Mouse (Mus musculus): ENCODE data around the gene Kat6b. TPM values are rescaled to one million over a fixed set of nuclear protein-coding genes. Genes with fewer than 3 reads are reported as not detected.

The Kat6b gene
- polyA plus RNA-seq, 1 experiment from 2014 or later, result 14.2 TPM

DNA sequence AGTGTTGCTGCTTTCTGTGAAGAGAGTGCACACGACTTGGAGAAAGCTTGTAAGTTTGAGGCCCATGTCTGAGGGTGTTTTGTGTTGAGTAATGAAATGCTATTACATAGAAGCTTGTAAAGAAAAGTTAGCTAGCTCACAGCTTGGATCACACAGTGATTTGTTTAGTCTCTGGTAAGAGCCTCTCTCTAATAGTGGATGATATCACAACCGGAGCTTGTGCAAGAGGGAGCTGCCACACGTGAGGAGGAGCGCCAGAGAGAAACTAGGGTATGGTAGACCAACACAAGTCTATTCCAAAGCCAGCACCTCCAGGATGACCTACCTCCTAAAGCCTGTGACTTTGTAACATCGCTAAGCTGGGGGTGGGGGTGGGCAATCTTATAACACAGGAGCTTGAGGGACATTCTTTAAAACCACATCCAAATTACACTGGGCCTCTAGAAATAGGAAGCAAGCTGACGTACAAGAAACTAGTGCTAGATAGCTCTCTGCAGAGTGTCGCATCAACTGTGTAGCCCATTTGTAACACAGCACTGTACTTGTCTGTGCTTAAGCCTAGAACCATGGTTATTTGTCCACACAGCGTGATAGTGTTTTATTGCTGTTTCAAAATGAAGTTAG, 93.6 kb downstream of the Kat6b start:
- Histone ChIP-seq H3K27me3 (replicated peaks; ENCODE audit: low read depth, poor library complexity, severe bottlenecking) (no peaks in the 10 kb centered on the region), H3K27ac (replicated peaks) (no peak overlapping the region), H3K4me1 (peaks cover 14% of the 10 kb centered on the region), H3K9me3 (no peaks in the 10 kb centered on the region), H3K4me3 (no peak overlapping the region), H3K36me3 (replicated peaks) (no peaks in the 10 kb centered on the region)
- no peak for DNase-seq (ENCODE audit: low spot score)
- WGBS, result 86% methylated on average over 8 of the region's 8 CpGs

DNA sequence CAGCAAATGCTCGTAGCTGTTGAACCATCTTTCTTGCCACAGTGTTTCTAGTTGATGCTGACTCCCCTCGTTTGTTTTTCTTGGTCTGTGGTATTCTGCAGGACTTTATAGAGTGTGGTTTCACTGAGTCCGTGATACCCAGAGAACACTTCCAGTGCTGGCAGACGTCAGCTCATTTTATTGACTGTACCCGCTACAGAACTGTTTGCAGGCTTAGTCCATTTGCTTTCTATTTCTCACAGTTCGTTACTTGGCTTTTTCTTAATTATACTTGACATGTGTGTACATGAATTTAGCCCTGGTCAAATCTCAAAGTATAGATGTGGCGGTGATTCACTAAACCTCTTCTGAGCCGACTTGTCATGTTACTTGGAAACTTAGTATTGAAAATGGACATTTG, 95.6 kb downstream of the Kat6b start:
- 77% methylated on average over 8 of the region's 8 CpGs for WGBS
- H3K9me3 ChIP-seq, result no peaks in the 10 kb centered on the region
- no peak overlapping the region for H3K4me3 ChIP-seq
- H3K27ac ChIP-seq (replicated peaks), result no peak overlapping the region
- H3K36me3 ChIP-seq (replicated peaks), result no peaks in the 10 kb centered on the region
- H3K27me3 ChIP-seq (replicated peaks; ENCODE audit: low read depth, poor library complexity, severe bottlenecking), result no peaks in the 10 kb centered on the region
- peaks cover 33% of the 10 kb centered on the region for H3K4me1 ChIP-seq
- no peak for DNase-seq (ENCODE audit: low spot score)

DNA sequence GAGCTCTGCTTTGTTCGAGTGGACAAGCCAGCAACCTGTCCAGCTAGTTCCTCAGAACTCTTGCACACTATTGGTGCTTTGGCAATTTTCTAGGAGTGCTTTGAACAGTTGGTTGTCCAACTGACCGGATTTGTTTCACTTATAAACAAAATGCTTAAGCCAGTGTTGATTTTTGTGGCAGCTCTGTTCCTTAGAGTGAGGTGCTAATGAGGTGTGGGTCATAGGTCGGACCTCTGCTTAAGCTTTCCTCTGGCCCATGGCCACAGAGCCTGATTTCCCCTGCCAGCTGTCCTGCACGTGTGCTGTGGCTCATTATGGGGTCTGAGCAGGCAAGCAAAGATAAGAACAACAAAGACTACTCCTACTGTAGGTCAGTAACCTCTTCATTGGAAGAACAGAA, 100.0 kb downstream of the Kat6b start:
- Histone ChIP-seq H3K4me3 (no peak overlapping the region), H3K9me3 (no peaks in the 10 kb centered on the region), H3K27me3 (replicated peaks; ENCODE audit: low read depth, poor library complexity, severe bottlenecking) (no peaks in the 10 kb centered on the region), H3K36me3 (replicated peaks) (no peaks in the 10 kb centered on the region), H3K4me1 (peaks cover 48% of the 10 kb centered on the region), H3K27ac (replicated peaks) (no peak overlapping the region)
- WGBS, result 14% methylated on average over 4 of the region's 4 CpGs
- peak; percentile 40 for DNase-seq (ENCODE audit: low spot score)

DNA sequence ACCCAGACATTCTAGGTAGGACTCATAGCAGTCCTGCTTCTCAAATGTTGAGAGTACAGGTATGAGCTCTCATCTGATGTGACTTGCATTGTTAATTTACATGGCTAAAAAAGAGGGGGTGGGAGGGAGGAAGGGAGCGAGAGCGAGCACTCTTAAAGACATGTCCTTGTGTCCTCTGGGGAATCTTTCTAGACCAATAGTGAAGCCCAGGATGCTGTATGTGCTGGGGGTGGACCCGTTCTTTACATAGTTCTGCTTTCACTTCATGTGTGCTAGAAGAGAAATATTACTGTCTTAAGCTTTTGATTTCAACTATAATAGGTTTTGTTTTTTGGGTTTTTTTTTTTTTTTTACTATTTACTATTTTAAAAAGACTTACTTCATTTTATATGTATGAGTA, 101.1 kb downstream of the Kat6b start:
- Histone ChIP-seq H3K36me3 (replicated peaks) (no peaks in the 10 kb centered on the region), H3K9me3 (no peaks in the 10 kb centered on the region), H3K4me3 (no peak overlapping the region), H3K27ac (replicated peaks) (no peak overlapping the region), H3K4me1 (peaks cover 53% of the 10 kb centered on the region), H3K27me3 (replicated peaks; ENCODE audit: low read depth, poor library complexity, severe bottlenecking) (no peaks in the 10 kb centered on the region)
- DNase-seq (ENCODE audit: low spot score), result no peak
- 95% methylated on average over 3 of the region's 3 CpGs for WGBS

DNA sequence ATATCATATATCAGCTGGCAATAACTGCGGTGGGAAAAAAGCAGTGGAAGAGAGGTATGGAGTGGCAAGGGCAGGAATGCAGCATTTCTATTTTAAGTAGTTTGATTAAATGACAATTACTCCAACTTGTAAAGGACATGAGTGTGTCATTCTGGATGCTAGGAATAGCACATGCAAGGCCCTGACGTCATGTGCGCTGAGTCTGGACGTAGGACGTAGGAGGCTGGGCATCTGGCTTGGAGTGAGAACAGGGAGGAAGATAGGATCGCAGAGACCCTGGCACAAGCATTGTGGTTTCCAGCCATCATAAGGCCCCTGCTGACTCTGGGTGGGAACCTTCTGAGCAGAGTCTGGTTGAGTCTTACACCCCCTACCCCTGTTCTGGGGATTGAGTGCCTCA, 101.8 kb downstream of the Kat6b start:
- H3K4me3 ChIP-seq, result no peak overlapping the region
- H3K9me3 ChIP-seq, result no peaks in the 10 kb centered on the region
- no peaks in the 10 kb centered on the region for H3K27me3 ChIP-seq (replicated peaks; ENCODE audit: low read depth, poor library complexity, severe bottlenecking)
- no peaks in the 10 kb centered on the region for H3K36me3 ChIP-seq (replicated peaks)
- H3K4me1 ChIP-seq, result peaks cover 54% of the 10 kb centered on the region
- DNase-seq (ENCODE audit: low spot score), result no peak
- no peak overlapping the region for H3K27ac ChIP-seq (replicated peaks)
- WGBS, result 87% methylated on average over 6 of the region's 6 CpGs

DNA sequence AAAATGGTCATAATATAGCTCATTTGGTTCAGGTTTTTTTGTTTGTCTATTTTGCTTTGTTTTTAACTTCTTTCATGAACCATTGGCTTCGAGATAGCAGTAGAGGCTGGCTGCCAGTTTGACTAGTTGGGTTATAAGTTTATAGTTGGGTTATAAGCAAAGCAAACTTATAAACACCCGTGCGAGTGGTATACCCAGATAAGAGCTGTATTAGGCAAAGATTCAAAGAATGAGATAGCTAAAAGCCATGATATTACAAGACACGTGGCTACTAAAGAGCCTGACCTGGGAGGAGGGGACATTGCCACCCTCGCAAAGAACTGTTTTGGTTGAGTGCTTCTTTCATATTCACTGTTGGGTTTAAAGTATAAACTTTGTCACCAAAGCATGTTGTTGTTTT, 102.6 kb downstream of the Kat6b start:
- no peak overlapping the region for H3K27ac ChIP-seq (replicated peaks)
- no peaks in the 10 kb centered on the region for H3K27me3 ChIP-seq (replicated peaks; ENCODE audit: low read depth, poor library complexity, severe bottlenecking)
- WGBS, result 83% methylated on average over 5 of the region's 5 CpGs
- H3K36me3 ChIP-seq (replicated peaks), result no peaks in the 10 kb centered on the region
- peaks cover 52% of the 10 kb centered on the region for H3K4me1 ChIP-seq
- no peak overlapping the region for H3K4me3 ChIP-seq
- DNase-seq (ENCODE audit: low spot score), result no peak
- H3K9me3 ChIP-seq, result no peaks in the 10 kb centered on the region

DNA sequence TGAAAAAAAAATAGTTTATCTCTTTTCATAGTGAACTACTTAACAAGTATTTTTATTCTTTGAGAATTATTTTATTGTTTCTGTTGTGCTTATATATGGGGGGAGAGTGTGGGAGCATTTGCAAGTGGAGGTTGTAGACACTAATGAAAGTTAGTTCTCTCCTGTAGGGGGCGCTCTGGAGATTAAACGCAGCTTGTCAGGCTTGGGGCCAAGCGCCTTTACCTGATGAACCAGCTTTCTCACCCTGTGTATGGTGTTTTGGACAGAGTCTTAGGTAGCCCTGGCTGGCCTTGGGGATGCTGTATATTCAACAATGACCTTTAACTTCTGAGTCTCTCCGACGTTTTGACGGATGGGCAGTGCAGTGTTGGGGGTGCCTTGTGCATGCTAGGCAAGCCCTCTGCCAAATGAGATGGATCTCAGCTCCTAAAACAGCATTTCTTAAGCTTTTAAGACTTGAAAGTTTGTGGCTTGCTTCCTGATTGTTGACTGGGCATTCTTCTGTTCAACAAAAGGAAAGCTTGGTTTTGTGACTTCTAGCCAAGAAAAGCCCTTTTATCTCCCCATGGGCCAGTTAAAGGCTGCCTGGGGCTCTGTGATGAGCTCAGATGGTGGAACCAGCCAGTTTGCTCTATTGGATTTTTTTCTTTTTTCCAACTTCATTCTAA, 103.4 kb downstream of the Kat6b start:
- 19% methylated on average over 6 of the region's 6 CpGs for WGBS
- DNase-seq (ENCODE audit: low spot score), result no peak
- Histone ChIP-seq H3K4me1 (peaks cover 51% of the 10 kb centered on the region), H3K27ac (replicated peaks) (no peak overlapping the region), H3K4me3 (no peak overlapping the region), H3K9me3 (no peaks in the 10 kb centered on the region), H3K36me3 (replicated peaks) (no peaks in the 10 kb centered on the region), H3K27me3 (replicated peaks; ENCODE audit: low read depth, poor library complexity, severe bottlenecking) (no peaks in the 10 kb centered on the region)

DNA sequence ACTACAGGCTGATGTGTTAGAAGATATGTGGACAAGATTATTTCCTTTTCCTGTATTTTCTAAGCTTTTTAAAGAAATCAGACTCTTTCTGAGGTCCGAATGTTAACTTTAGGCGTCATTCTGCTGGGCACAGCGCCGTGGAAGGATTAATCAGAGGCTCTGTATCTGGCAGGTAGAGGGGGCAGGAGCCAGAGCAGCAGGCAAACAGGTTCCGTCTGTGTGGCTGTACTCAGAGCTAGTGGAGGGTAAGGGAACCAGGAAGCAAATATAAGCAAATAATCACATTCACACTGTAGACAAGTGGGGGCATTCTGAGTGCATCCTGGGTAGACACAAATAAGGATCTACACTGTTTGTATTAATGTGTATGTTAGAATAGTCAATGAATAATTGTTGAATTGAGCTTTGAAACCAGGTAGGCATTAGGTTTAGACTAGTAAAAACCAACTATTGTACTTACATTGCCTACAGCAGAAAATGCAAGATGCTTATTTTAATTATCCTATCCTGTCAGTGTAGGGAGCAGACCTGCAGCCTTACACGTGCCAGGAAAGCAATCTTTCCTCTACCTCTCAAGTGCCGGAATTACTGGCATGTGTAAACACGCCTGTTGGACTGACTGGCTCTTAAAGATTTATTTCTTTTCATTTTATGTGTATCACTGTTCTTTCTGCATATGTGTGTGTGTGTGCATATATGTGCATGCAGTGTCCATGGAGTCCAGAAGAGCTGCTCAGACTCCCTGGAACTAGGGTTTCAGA, 104.4 kb downstream of the Kat6b start:
- H3K4me3 ChIP-seq, result no peak overlapping the region
- WGBS, result 57% methylated on average over 8 of the region's 8 CpGs
- peaks cover 43% of the 10 kb centered on the region for H3K4me1 ChIP-seq
- no peaks in the 10 kb centered on the region for H3K27me3 ChIP-seq (replicated peaks; ENCODE audit: low read depth, poor library complexity, severe bottlenecking)
- no peaks in the 10 kb centered on the region for H3K9me3 ChIP-seq
- no peak overlapping the region for H3K27ac ChIP-seq (replicated peaks)
- no peak for DNase-seq (ENCODE audit: low spot score)
- no peaks in the 10 kb centered on the region for H3K36me3 ChIP-seq (replicated peaks)

DNA sequence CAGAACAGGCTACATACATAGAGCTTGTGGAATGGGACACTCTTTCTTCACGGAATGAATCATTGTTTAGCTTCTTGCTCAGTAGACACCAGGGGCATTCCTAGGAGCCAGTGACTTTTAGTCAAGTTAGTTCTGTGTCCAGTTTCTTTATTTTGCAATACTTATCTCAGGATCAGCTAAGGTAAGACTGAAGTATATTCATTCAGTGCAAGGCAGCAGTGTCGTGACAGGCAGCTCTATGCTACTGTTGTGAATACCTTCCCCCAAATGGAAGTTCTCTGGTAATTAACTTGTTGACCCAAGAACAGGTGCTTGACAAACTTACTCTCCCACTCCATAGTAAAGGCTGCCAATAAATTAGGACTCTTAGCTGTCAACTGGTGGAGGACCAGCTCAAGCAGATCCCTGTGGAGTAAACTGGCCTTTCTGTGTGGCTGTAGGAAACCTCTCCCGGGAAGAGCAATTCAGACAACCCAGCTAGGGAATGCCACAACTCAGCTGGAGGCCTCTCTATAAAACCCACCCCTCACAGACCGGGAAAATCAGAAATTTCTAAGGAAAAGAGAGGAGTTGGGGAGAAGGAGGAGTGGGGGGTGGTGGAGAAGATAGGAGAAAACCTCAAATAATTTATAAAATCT, 105.4 kb downstream of the Kat6b start:
- 19% methylated on average over 4 of the region's 4 CpGs for WGBS
- no peak for DNase-seq (ENCODE audit: low spot score)
- Histone ChIP-seq H3K4me1 (peaks cover 34% of the 10 kb centered on the region), H3K36me3 (replicated peaks) (no peaks in the 10 kb centered on the region), H3K9me3 (no peaks in the 10 kb centered on the region), H3K4me3 (no peak overlapping the region), H3K27ac (replicated peaks) (no peak overlapping the region), H3K27me3 (replicated peaks; ENCODE audit: low read depth, poor library complexity, severe bottlenecking) (no peaks in the 10 kb centered on the region)

DNA sequence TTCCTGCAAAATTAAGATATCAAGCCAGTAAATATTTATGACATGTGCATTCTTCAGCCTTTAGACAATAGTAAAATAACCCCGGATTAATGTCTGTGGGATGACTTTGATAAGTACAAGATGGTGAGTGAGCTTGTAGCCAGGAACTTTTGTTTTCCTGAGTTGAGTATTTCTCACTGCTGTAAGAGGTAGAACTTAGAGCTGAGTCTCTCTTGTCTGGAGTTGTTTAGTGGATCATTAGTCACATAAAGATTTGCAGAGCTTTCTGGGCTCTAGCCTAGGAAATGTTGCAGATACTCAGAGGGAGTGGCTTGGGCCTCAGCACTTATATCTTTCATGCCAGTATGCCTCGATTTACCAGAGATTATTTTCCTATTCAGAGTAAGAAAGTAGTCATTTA, 106.7 kb downstream of the Kat6b start:
- H3K27me3 ChIP-seq (replicated peaks; ENCODE audit: low read depth, poor library complexity, severe bottlenecking), result no peaks in the 10 kb centered on the region
- no peak for DNase-seq (ENCODE audit: low spot score)
- 86% methylated on average over 2 of the region's 2 CpGs for WGBS

DNA sequence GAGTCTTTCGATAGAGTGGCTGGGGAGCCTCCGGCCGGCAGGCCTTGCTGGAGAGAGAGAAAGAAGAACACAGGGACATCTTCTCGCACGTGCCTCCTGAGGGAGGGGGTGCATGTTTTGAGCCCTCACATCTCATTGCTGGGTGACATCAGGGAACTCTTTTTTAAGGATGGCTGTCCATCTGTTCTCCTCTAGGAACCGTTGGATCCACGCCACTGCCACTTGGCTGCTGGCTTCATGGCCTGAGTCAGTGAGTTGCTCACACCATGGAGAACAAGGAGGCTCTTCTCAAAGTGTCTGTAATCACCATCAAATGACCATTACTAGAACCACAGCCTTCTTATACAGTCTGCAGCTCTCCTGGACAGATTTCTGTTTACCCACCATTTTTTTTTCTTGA, 108.4 kb downstream of the Kat6b start:
- peaks cover 3% of the 10 kb centered on the region; the same call in 1 of the 2 replicates for H3K9me3 ChIP-seq
- H3K4me3 ChIP-seq, result no peak overlapping the region
- 0 out of 2 replicates have a peak, but pooled peaks cover 5% of the 10 kb centered on the region for H3K36me3 ChIP-seq (replicated peaks)
- no peak overlapping the region for H3K27ac ChIP-seq (replicated peaks)
- peaks cover 32% of the 10 kb centered on the region for H3K4me1 ChIP-seq
- WGBS, result 91% methylated on average over 7 of the region's 7 CpGs
- no peak for DNase-seq (ENCODE audit: low spot score)
- H3K27me3 ChIP-seq (replicated peaks; ENCODE audit: low read depth, poor library complexity, severe bottlenecking), result no peaks in the 10 kb centered on the region

More for the DNA sequence above, 106.7 kb downstream of the Kat6b start:
- Histone ChIP-seq H3K4me1 (peaks cover 32% of the 10 kb centered on the region), H3K9me3 (peaks cover 3% of the 10 kb centered on the region; the same call in 1 of the 2 replicates), H3K4me3 (no peak overlapping the region), H3K36me3 (replicated peaks) (0 out of 2 replicates have a peak, but pooled peaks cover 5% of the 10 kb centered on the region), H3K27ac (replicated peaks) (no peak overlapping the region)

DNA sequence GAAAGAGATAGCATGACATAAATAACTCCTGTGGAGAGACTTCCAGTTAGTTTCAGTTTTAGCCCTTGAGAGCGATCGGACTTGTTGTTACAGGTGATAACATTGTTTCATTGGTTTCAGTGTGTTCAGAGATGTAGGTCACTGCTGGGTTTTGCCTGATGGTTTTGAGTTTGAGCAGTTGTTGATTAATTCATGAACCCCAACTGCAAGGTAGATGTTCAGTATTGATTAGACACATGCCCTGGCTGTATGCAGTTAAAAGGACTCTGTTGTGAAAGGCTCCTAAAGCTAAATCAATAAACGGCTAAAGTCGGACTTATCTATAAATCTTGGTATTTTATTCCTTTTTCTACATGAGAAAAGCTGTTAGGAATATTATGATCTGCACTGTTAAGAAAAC, 109.0 kb downstream of the Kat6b start:
- Histone ChIP-seq H3K36me3 (replicated peaks) (0 out of 2 replicates have a peak, but pooled peaks cover 5% of the 10 kb centered on the region), H3K4me1 (peaks cover 26% of the 10 kb centered on the region), H3K4me3 (no peak overlapping the region), H3K27me3 (replicated peaks; ENCODE audit: low read depth, poor library complexity, severe bottlenecking) (no peaks in the 10 kb centered on the region), H3K27ac (replicated peaks) (no peak overlapping the region), H3K9me3 (peaks cover 3% of the 10 kb centered on the region; the same call in 1 of the 2 replicates)
- WGBS, result 94% methylated on average over 4 of the region's 4 CpGs
- DNase-seq (ENCODE audit: low spot score), result no peak

Data from embryonic facial prominence, embryonic 10.5 days (tissue).